Mouse (Mus musculus): Measurements from ENCODE around the gene Mc1r. TPM values are rescaled to one million over a fixed set of nuclear protein-coding genes. Genes with fewer than 3 reads are reported as not detected.
"Not testable (repeated sequence)": the region's sequence is repeated elsewhere in the genome, so short reads cannot be mapped to it uniquely, and the experiment has no call there.

The Mc1r gene
- polyA plus RNA-seq, 1 experiment from 2014 or later: not detected

GRCm38 (mm10) chr8:123423441-123423840 lies 16.5 kb downstream of the Mc1r start, which contains the start of gene Def8:
Gene Def8, plus strand, starts transcription at chr8:123423527.
- Histone ChIP-seq H3K9ac (no peak within 1 kb of the TSS), H3K27me3 (replicated peaks) (no peaks in the 10 kb centered on the region), H3K27ac (no peak within 1 kb of the TSS), H3K9me3 (peaks cover 6% of the 10 kb centered on the region; the same call in 1 of the 2 replicates), H3K4me2 (peak within 1 kb of the TSS; percentile 53), H3K4me1 (peaks cover 3% of the 10 kb centered on the region; the same call in 1 of the 2 replicates), H3K4me3 (replicated peaks) (peak within 1 kb of the TSS; percentile 23; the same call in 1 of the 2 replicates), H3K36me3 (no peaks in the 10 kb centered on the region)
- 75% methylated on average over 7 of the region's 7 CpGs for WGBS
- ATAC-seq (ENCODE audit: insufficient read depth, low FRiP score, low read depth): no peak

- Histone ChIP-seq H3K4me1 (peaks cover 3% of the 10 kb centered on the region; the same call in 1 of the 2 replicates), H3K4me2 (no peak overlapping the region), H3K36me3 (no peaks in the 10 kb centered on the region), H3K4me3 (replicated peaks) (no peak overlapping the region), H3K27ac (no peak overlapping the region), H3K9ac (no peak overlapping the region), H3K27me3 (replicated peaks) (no peaks in the 10 kb centered on the region), H3K9me3 (peaks cover 9% of the 10 kb centered on the region; the same call in 1 of the 2 replicates)
- ATAC-seq (ENCODE audit: insufficient read depth, low FRiP score, low read depth): no peak
- 96% methylated on average over 27 of the region's 27 CpGs for WGBS
Observed at GRCm38 (mm10) chr8:123426511-123427509, 19.9 kb downstream of the Mc1r start.

GRCm38 (mm10) chr8:123427639-123428275 lies 20.9 kb downstream of the Mc1r start:
- no peaks in the 10 kb centered on the region for H3K36me3 ChIP-seq
- H3K27ac ChIP-seq: no peak overlapping the region
- no peak overlapping the region for H3K9ac ChIP-seq
- WGBS: 95% methylated on average over 24 of the region's 24 CpGs
- H3K27me3 ChIP-seq (replicated peaks): no peaks in the 10 kb centered on the region
- H3K9me3 ChIP-seq: peaks cover 9% of the 10 kb centered on the region; the same call in 1 of the 2 replicates
- no peak overlapping the region for H3K4me3 ChIP-seq (replicated peaks)
- no peak overlapping the region for H3K4me2 ChIP-seq
- H3K4me1 ChIP-seq: peaks cover under 1% of the 10 kb centered on the region; the same call in 1 of the 2 replicates
- no peak for ATAC-seq (ENCODE audit: insufficient read depth, low FRiP score, low read depth)

GRCm38 (mm10) chr8:123428343-123428893 lies 21.5 kb downstream of the Mc1r start:
- WGBS: 97% methylated on average over 29 of the region's 29 CpGs
- Histone ChIP-seq H3K4me2 (no peak overlapping the region), H3K4me3 (replicated peaks) (no peak overlapping the region), H3K27ac (no peak overlapping the region), H3K27me3 (replicated peaks) (no peaks in the 10 kb centered on the region), H3K9me3 (peaks cover 9% of the 10 kb centered on the region; the same call in 1 of the 2 replicates), H3K4me1 (no peaks in the 10 kb centered on the region), H3K36me3 (no peaks in the 10 kb centered on the region), H3K9ac (no peak overlapping the region)
- no peak for ATAC-seq (ENCODE audit: insufficient read depth, low FRiP score, low read depth)

- 95% methylated on average over 23 of the region's 23 CpGs for WGBS
- no peaks in the 10 kb centered on the region for H3K4me1 ChIP-seq
- peaks cover 9% of the 10 kb centered on the region; the same call in 1 of the 2 replicates for H3K9me3 ChIP-seq
- no peaks in the 10 kb centered on the region for H3K36me3 ChIP-seq
- ATAC-seq (ENCODE audit: insufficient read depth, low FRiP score, low read depth): no peak
- no peak overlapping the region for H3K4me3 ChIP-seq (replicated peaks)
- H3K27me3 ChIP-seq (replicated peaks): no peaks in the 10 kb centered on the region
- H3K4me2 ChIP-seq: no peak overlapping the region
- no peak overlapping the region for H3K27ac ChIP-seq
- H3K9ac ChIP-seq: no peak overlapping the region
Observed at GRCm38 (mm10) chr8:123428939-123429721, 22.2 kb downstream of the Mc1r start.

GRCm38 (mm10) chr8:123429722-123430013 lies 22.8 kb downstream of the Mc1r start:
- H3K27ac ChIP-seq; H3K4me2 ChIP-seq; ATAC-seq (ENCODE audit: insufficient read depth, low FRiP score, low read depth); H3K4me1 ChIP-seq; H3K9ac ChIP-seq; H3K9me3 ChIP-seq; H3K4me3 ChIP-seq (replicated peaks); H3K27me3 ChIP-seq (replicated peaks); H3K36me3 ChIP-seq: not testable (repeated sequence)
- WGBS: 97% methylated on average over 15 of the region's 15 CpGs

- not testable (repeated sequence) for H3K27me3 ChIP-seq (replicated peaks); H3K4me3 ChIP-seq (replicated peaks); ATAC-seq (ENCODE audit: insufficient read depth, low FRiP score, low read depth); H3K27ac ChIP-seq; H3K4me1 ChIP-seq; H3K4me2 ChIP-seq; H3K36me3 ChIP-seq; H3K9ac ChIP-seq; H3K9me3 ChIP-seq
- 86% methylated on average over 8 of the region's 8 CpGs for WGBS
Observed at GRCm38 (mm10) chr8:123430936-123431335, 24.0 kb downstream of the Mc1r start.

GRCm38 (mm10) chr8:123431616-123432365 lies 24.9 kb downstream of the Mc1r start:
- Histone ChIP-seq H3K36me3 (no peaks in the 10 kb centered on the region), H3K9me3 (peaks cover 7% of the 10 kb centered on the region; the same call in 1 of the 2 replicates), H3K4me3 (replicated peaks) (no peak overlapping the region), H3K4me1 (no peaks in the 10 kb centered on the region), H3K4me2 (no peak overlapping the region), H3K27ac (no peak overlapping the region), H3K27me3 (replicated peaks) (no peaks in the 10 kb centered on the region), H3K9ac (no peak overlapping the region)
- no peak for ATAC-seq (ENCODE audit: insufficient read depth, low FRiP score, low read depth)
- 94% methylated on average over 25 of the region's 25 CpGs for WGBS

- Histone ChIP-seq H3K27me3 (replicated peaks) (no peaks in the 10 kb centered on the region), H3K4me1 (no peaks in the 10 kb centered on the region), H3K4me3 (replicated peaks) (no peak overlapping the region), H3K36me3 (no peaks in the 10 kb centered on the region), H3K27ac (no peak overlapping the region), H3K4me2 (no peak overlapping the region), H3K9ac (no peak overlapping the region), H3K9me3 (0 out of 2 replicates have a peak, but pooled peaks cover 3% of the 10 kb centered on the region)
- 97% methylated on average over 16 of the region's 16 CpGs for WGBS
- no peak for ATAC-seq (ENCODE audit: insufficient read depth, low FRiP score, low read depth)
Observed at GRCm38 (mm10) chr8:123432381-123432780, 25.5 kb downstream of the Mc1r start.

GRCm38 (mm10) chr8:123433241-123433974 lies 26.5 kb downstream of the Mc1r start:
- H3K4me2 ChIP-seq; H3K9ac ChIP-seq; H3K27ac ChIP-seq; H3K9me3 ChIP-seq; H3K36me3 ChIP-seq; ATAC-seq (ENCODE audit: insufficient read depth, low FRiP score, low read depth); H3K4me1 ChIP-seq; H3K4me3 ChIP-seq (replicated peaks); H3K27me3 ChIP-seq (replicated peaks): not testable (repeated sequence)
- WGBS: 96% methylated on average over 47 of the region's 47 CpGs
